Mouse (Mus musculus): ENCODE results near the gene Arnt.

DNA sequence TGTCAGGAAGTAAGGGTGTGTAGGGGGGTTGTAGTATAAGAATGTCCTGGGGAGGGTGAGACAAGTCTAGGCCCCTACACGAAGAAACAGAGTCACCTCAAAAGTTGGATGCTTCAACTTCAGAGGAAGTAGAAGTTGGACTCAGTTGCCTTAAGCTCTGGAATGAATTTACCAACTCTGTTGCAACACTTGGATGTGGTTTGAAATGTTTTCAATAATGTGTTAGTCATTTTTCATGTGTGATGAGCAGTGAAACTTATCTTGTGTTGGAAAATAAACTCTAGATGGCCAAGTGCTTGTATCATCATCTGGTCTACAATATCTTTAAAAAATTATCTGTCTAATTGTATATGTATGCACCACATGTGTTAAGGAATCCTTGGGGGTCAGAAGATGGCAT, 26.5 kb upstream of the Arnt start:
- TF ChIP-seq CTCF (conservative IDR thresholded peaks at IDR 0.05; ENCODE audit: insufficient read depth, insufficient read length, low read depth, low read length) (no peak), POLR2A (IDR thresholded peaks at IDR 0.05; ENCODE audit: low read depth, low read length) (no peak)
